Mouse (Mus musculus): ENCODE results near the gene Cacna2d2.

- no peak for TF ChIP-seq CTCF (IDR thresholded peaks at IDR 0.05; ENCODE audit: low read depth, low read length)
- TF ChIP-seq POLR2A (IDR thresholded peaks at IDR 0.05; ENCODE audit: extremely low read depth, insufficient read depth, low read length): no peak
Observed at GRCm38 (mm10) chr9:107550491-107551116, 151.2 kb downstream of the Cacna2d2 start.
